Mouse (Mus musculus): Measurements from ENCODE around the gene Meis2.

Gene Meis2

GRCm38 (mm10) chr2:116000514-116000913 lies 65.1 kb downstream of the Meis2 start:
- no peak for DNase-seq (ENCODE audit: low read depth, low spot score)

- DNase-seq (ENCODE audit: low read depth, low spot score), result no peak
Measured at GRCm38 (mm10) chr2:115998802-115999201, 66.8 kb downstream of the Meis2 start.

- no peak for DNase-seq (ENCODE audit: low read depth, low spot score)
Measured at GRCm38 (mm10) chr2:115996438-115996837, 69.2 kb downstream of the Meis2 start.

- DNase-seq (ENCODE audit: low read depth, low spot score), result no peak
Measured at GRCm38 (mm10) chr2:115993877-115994276, 71.8 kb downstream of the Meis2 start.

- DNase-seq (ENCODE audit: low read depth, low spot score), result no peak
Measured at GRCm38 (mm10) chr2:115989249-115989648, 76.4 kb downstream of the Meis2 start.

- no peak for DNase-seq (ENCODE audit: low read depth, low spot score)
Measured at GRCm38 (mm10) chr2:115988448-115988847, 77.2 kb downstream of the Meis2 start.

- no peak for DNase-seq (ENCODE audit: low read depth, low spot score)
Measured at GRCm38 (mm10) chr2:115984952-115985351, 80.7 kb downstream of the Meis2 start.

GRCm38 (mm10) chr2:115984487-115984886 lies 81.2 kb downstream of the Meis2 start:
- DNase-seq (ENCODE audit: low read depth, low spot score), result no peak

GRCm38 (mm10) chr2:115980490-115980889 lies 85.1 kb downstream of the Meis2 start:
- no peak for DNase-seq (ENCODE audit: low read depth, low spot score)

GRCm38 (mm10) chr2:115979683-115980476 lies 85.8 kb downstream of the Meis2 start:
- no peak for DNase-seq (ENCODE audit: low read depth, low spot score)

GRCm38 (mm10) chr2:115978666-115979065 lies 87.0 kb downstream of the Meis2 start:
- no peak for DNase-seq (ENCODE audit: low read depth, low spot score)

GRCm38 (mm10) chr2:115971296-115971805 lies 94.3 kb downstream of the Meis2 start:
- no peak for DNase-seq (ENCODE audit: low read depth, low spot score)

GRCm38 (mm10) chr2:115970091-115970820 lies 95.4 kb downstream of the Meis2 start:
- no peak for DNase-seq (ENCODE audit: low read depth, low spot score)

- DNase-seq (ENCODE audit: low read depth, low spot score), result no peak
Measured at GRCm38 (mm10) chr2:115969201-115969600, 96.4 kb downstream of the Meis2 start.

GRCm38 (mm10) chr2:115964911-115965310 lies 100.7 kb downstream of the Meis2 start:
- no peak for DNase-seq (ENCODE audit: low read depth, low spot score)

GRCm38 (mm10) chr2:115963293-115963835 lies 102.3 kb downstream of the Meis2 start:
- DNase-seq (ENCODE audit: low read depth, low spot score), result no peak

- no peak for DNase-seq (ENCODE audit: low read depth, low spot score)
Measured at GRCm38 (mm10) chr2:115962728-115963127, 102.9 kb downstream of the Meis2 start.

GRCm38 (mm10) chr2:115962113-115962512 lies 103.5 kb downstream of the Meis2 start:
- DNase-seq (ENCODE audit: low read depth, low spot score), result no peak

- no peak for DNase-seq (ENCODE audit: low read depth, low spot score)
Measured at GRCm38 (mm10) chr2:115960615-115961014, 105.0 kb downstream of the Meis2 start.

- DNase-seq (ENCODE audit: low read depth, low spot score), result no peak
Measured at GRCm38 (mm10) chr2:115956786-115957185, 108.9 kb downstream of the Meis2 start.

- DNase-seq (ENCODE audit: low read depth, low spot score), result no peak
Measured at GRCm38 (mm10) chr2:115950645-115951044, 115.0 kb downstream of the Meis2 start.

GRCm38 (mm10) chr2:115948630-115949426 lies 116.8 kb downstream of the Meis2 start:
- no peak for DNase-seq (ENCODE audit: low read depth, low spot score)
